Mouse (Mus musculus): Measurements from ENCODE around the gene Wbp1.

Wbp1 gene

DNA sequence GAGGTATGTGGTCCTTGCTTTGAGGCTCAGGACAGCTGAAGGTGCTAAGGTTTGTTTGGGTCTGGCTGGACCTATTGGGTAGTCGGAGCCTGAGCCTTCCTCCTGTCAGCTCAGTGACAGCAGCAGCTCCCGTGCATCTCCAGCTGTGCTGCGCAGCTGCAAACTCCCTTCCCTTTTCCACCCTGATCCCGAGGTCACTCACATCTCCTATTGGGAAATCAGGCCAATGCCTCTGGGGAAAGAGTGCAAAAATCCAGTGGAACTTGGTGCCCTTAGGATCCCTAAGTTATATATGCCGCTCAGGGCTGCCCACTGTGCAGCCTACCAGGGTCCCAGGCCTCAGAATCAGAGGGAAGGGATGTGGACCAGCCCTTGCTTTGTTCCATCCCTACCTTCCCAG is 37.9 kb downstream of the Wbp1 start:
- DNase-seq (ENCODE audit: low spot score) = no peak

DNA sequence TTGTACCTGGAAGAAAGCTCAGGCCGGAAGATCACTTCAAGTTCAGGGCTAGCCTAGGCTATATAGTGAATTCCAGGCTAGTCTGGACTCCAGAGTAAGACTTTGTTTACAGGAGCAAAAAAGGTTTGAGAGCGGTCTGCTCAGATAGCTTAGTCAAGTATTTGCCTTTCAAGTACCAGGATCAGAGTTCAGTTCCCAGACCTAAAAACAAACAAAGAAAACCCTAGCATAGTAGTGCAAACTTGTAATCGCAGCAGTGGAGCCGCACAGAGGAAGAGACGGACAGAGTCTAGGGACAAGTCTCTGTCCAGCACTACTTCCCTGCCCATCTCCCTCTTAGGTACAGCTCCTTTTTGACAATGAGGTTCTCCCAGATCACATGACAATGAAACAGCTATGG is 41.1 kb downstream of the Wbp1 start:
- DNase-seq (ENCODE audit: low spot score) = no peak

DNA sequence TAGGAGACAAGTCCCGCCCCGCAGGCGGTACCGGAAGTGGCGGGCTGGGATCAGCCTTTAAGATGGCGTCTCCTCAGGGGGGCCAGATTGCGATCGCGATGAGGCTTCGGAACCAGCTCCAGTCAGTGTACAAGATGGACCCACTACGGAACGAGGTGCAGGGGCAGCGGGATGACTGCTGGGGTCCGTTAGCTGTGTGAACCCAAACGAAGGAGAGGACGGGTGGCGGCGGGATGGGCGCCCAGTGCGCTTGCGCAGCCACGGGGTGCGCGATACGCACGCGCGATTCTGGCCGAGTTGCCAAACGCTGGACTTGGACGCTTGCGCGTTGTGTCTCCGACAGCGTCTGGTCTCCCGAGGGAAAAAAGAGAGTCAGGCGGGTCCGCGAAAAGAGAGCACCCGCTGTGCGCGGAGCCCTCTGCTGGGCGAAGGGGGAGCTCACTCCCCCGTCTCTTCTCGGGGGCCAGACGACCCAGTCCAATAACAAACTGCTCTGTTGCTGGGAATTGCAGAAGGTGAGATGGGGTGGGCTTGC is 43.0 kb downstream of the Wbp1 start:
- DNase-seq (ENCODE audit: low spot score) = peak; percentile 99

DNA sequence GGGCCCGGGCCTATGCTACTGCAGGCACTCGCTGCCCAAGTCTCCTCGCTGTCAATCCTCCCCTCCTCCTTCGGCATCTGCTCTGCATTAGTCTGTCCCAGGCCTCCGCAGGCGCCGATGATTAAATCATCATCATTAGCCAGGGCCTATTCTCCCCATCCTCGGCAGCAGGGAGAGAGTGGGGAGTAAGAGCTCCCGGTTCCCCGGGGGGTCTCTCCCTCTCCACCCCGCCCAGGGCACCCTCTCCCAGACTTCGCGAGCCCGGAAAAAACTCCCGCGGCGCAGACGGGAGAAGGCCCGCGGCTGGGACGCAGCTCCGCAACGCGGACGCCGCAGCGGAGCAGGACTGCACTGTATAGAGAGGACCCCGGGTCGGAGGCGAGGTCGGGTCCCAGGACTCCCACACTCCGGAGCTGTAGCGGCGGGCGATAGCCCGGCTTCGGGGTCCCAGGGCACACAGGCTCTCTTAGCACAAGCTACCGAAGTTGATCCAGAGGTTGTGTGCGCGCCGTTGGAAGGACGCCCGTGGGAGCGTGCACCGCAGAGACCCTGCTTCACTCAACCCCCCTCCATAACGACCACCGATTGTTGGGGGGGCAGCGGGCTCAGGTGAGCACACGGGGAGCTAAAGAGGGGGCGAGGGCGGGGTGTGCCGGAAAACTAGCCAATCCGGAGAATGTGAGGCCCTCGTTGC is 43.6 kb downstream of the Wbp1 start, which contains the start of gene Pcgf1:
Gene Pcgf1, plus strand, starts transcription at position 240 of the 694 bp plus-strand sequence.
- DNase-seq (ENCODE audit: low spot score) = peak; percentile 43

DNA sequence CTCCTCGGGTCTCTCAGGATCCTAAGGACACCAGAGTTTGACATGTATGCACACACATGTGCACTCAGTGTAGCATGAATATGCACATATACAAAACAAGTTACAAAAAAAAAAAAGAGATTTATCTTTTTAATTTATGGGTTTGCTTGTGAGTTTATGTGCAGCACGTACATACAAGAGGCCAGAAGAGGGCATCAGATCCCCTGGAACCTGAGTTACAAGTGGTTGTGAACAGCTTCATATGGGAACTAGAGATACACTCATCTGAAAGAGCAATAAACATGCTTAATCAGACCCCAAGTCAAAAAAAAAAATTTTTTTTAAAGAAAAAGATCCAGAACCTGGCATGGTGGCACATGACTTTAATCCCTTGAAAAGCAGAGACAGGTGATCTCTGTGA is 46.4 kb downstream of the Wbp1 start:
- DNase-seq (ENCODE audit: low spot score) = no peak

DNA sequence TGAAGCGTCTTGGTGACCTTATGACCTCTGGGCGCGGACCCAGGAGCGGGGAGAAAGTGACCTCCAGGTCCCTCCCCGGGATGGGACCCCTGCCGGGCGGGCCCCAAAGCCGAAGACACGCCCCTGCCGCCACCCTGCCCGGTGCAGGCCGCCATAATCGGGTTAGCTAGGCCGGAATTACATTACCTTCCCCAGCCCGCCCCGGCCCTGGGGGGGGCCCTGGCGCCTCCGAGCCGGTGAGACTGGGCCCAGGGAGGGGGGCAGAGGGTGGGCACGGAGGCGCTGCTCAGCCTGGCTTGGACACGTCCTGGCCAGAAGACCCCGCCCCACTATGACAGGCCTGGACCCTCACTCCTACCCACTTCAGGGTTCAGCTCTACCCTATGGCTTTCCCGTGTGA is 50.1 kb downstream of the Wbp1 start:
- no peak for DNase-seq (ENCODE audit: low spot score)

DNA sequence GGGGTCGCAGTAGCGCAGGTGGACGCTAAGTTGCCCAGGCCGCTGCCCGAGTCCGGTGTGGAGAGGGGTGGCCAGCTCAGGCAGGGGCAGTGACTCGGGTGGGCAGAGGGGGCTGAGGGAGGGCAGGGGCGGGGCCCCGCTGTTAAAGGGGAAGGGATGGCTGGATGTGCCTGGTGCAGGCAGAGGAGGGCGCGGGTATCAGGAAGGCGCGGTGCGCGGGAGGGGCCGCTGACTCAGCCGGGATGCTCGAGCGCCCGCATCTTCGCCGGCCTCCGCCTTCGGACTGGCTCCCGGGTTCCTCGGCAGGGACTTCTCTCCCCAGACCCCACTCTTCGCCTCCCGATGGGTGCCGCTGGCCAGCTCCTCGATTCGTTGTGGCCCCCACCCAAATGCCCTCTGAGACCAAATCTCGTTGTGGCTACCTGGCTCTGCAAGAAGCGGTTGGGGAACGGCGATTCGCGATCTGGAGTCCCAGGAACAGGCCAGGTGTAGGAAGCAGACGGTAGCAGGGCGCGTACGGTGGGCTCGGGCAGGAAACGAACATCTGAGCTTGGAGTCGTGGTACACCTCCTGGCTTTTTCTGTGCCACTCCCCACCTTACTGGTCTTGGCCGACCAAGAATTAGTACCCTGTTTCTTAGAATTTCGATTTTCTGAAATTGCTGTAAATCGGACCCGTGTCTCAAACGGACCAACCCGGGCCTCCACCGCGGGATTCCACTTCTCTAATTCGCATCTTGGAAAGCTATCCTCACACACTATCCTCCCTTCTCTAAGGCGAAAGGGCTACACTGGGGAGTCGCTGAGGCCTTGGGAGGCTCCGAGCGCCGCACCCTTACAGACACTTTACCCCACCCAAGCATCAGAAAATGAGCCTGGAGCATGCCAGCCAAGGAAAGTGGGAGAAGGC is 50.8 kb downstream of the Wbp1 start:
- no peak for DNase-seq (ENCODE audit: low spot score)

DNA sequence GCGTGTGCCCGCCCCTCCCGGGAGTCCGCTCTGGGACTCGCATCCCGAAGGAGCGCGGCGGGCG is 51.3 kb downstream of the Wbp1 start, which contains the start of gene Tlx2:
Gene Tlx2, minus strand, starts transcription at position 47 of the 64 bp plus-strand sequence.
- no peak for DNase-seq (ENCODE audit: low spot score)

DNA sequence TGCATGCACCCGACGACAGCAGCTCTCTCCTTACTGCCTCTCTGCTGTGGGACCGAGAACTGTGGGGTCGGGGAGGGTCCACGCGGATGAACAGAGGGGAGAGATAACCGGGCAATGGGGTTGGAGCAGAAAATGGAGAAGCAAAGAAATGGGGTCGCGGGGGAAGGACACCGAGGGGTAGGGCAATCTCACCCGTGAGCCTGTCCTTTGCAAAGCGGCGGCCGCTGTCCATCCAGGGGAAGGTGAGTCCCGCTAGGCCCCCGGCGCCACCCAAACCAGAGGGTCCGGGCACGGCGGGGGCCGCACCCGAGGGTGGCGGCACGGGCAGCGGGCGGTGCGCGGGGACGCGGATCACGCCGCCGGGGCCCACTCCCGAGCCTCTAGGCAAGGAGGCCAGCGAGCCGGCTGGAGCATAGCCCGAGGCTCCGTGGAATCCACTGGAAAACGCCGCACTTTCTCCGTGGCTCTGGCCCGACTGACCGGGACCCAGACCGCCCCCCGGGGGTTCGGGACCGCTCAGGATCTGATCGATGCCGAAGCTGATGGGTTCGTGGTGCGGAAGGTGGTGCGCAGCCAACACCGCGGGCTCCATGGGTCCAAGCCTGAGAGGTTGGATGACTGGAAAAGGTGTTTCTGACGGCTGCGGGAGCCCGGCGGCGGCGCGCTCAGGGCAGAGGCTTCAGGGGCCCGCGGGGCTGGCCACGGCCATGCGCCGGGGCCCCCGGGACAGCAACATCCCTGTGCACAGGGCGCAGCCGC is 51.7 kb downstream of the Wbp1 start:
- DNase-seq (ENCODE audit: low spot score) = no peak

Data from layer of hippocampus, adult 11-12 months (tissue).